Mouse (Mus musculus) stomach, postnatal 0 days (tissue): Measurements from ENCODE around the gene Tshz2. TPM values are rescaled to one million over a fixed set of nuclear protein-coding genes. Genes with fewer than 3 reads are reported as not detected.

ENCODE experiments used
- ATAC-seq: fragments of 200-750 bp; cut with Nextera tagmentation; 2 replicates; pipeline ENCODE4 v1.8.0; 2017; ENCODE audit not compliant: low FRiP score, low TSS enrichment
- DNase-seq: peaks from one replicate; pipeline ENCODE4 v3.0.0-alpha.2; 2016; ENCODE audit warnings: low spot score
- H3K27ac ChIP-seq: fragments of 300-500 bp; sonication (generic); replicated peaks from 2 replicates; pipeline ENCODE4 v1.5.1; 2014; ENCODE audit warnings: mild to moderate bottlenecking, control low read depth
- H3K27me3 ChIP-seq: fragments of 300-500 bp; sonication (generic); 2 replicates; pipeline ENCODE4 v1.6.1; 2014; ENCODE audit warnings: low read length; ENCODE audit not compliant: control insufficient read depth, insufficient read depth
- H3K36me3 ChIP-seq: fragments of 300-500 bp; sonication (generic); 2 replicates; pipeline ENCODE4 v1.6.1; 2014; ENCODE audit warnings: low read length, mixed read lengths; ENCODE audit not compliant: control insufficient read depth, insufficient read depth
- H3K4me1 ChIP-seq: fragments of 300-500 bp; sonication (generic); replicated peaks from 2 replicates; pipeline ENCODE4 v1.6.1; 2014; ENCODE audit warnings: antibody characterized with exemption; ENCODE audit not compliant: control insufficient read depth, insufficient read depth
- H3K4me2 ChIP-seq: fragments of 300-500 bp; sonication (generic); replicated peaks from 2 replicates; pipeline ENCODE4 v1.6.1; 2014; ENCODE audit warnings: low read depth, mild to moderate bottlenecking, control low read depth, moderate library complexity
- H3K4me3 ChIP-seq: fragments of 300-500 bp; sonication (generic); 2 replicates; pipeline ENCODE4 v1.5.1; 2014; ENCODE audit warnings: low read depth, low read length, control low read depth
- H3K9ac ChIP-seq: fragments of 300-500 bp; sonication (generic); 2 replicates; pipeline ENCODE4 v1.6.1; 2014; ENCODE audit warnings: mild to moderate bottlenecking, low read length, control low read depth, mixed read lengths
- H3K9me3 ChIP-seq: fragments of 300-500 bp; sonication (generic); 2 replicates; pipeline ENCODE4 v1.6.1; 2016; ENCODE audit warnings: low read length; ENCODE audit not compliant: control insufficient read depth
- CTCF ChIP-seq: IDR thresholded peaks from 2 replicates; pipeline ENCODE4 v1.5.1; 2016; ENCODE audit warnings: antibody characterized with exemption, low read depth, mild to moderate bottlenecking, moderate library complexity
- EP300 ChIP-seq: optimal IDR thresholded peaks from 2 replicates; pipeline ENCODE3; 2016; ENCODE audit warnings: antibody characterized with exemption
- WGBS: fragments of 180-500 bp; shearing (Covaris S2); extraction: QIAGEN DNeasy Blood & Tissue Kit; methylation state at CpG from one replicate; pipeline ENCODE4 v1.1.7; 2014; 5-methylcytosine and 5-hydroxymethylcytosine counted together
- polyA plus RNA-seq: library from polyadenylated mRNA; unstranded; fragments of >200 nt; fragmentation: Nextera tagmentation; extraction: Ambion mirVana; gene quantifications from 2 replicates; pipeline ENCODE4 v1.2.1, GENCODE M21; 2015

Gene Tshz2
- polyA plus RNA-seq, 1 experiment from 2014 or later = 6.7 TPM

- TF ChIP-seq CTCF = no peak
- no peak for TF ChIP-seq EP300
- Histone ChIP-seq H3K4me3 (peak overlapping the region; percentile 67), H3K9ac (peak overlapping the region; percentile 81), H3K36me3 (no peaks in the 10 kb centered on the region), H3K9me3 (no peaks in the 10 kb centered on the region), H3K27me3 (no peaks in the 10 kb centered on the region), H3K4me1 (no peaks in the 10 kb centered on the region), H3K4me2 (peak overlapping the region; percentile 89), H3K27ac (peak overlapping the region; percentile 90)
- WGBS = 16% methylated on average over 17 of the region's 17 CpGs
- DNase-seq (no peak), ATAC-seq (no peak)
Observed at GRCm38 (mm10) chr2:169634619-169635382, 2.0 kb downstream of the Tshz2 start.

GRCm38 (mm10) chr2:169635428-169635827, 2.6 kb downstream of the Tshz2 start:
- DNase-seq = no peak
- TF ChIP-seq EP300 (no peak), CTCF (peak; percentile 10; the same call in 1 of the 2 replicates)
- H3K4me3 ChIP-seq = peak overlapping the region; percentile 67
- no peaks in the 10 kb centered on the region for H3K36me3 ChIP-seq
- peak overlapping the region; percentile 90 for H3K27ac ChIP-seq
- 20% methylated on average over 7 of the region's 7 CpGs for whole genome bisulfite sequencing
- peak overlapping the region; percentile 89 for H3K4me2 ChIP-seq
- H3K9ac ChIP-seq = peak overlapping the region; percentile 45
- H3K27me3 ChIP-seq = no peaks in the 10 kb centered on the region
- ATAC-seq = no peak
- H3K4me1 ChIP-seq = no peaks in the 10 kb centered on the region
- H3K9me3 ChIP-seq = no peaks in the 10 kb centered on the region

- Histone ChIP-seq H3K27me3 (no peaks in the 10 kb centered on the region), H3K27ac (peak overlapping the region; percentile 61), H3K4me1 (no peaks in the 10 kb centered on the region), H3K36me3 (no peaks in the 10 kb centered on the region), H3K4me3 (peak overlapping the region; percentile 21; the same call in 1 of the 2 replicates), H3K9me3 (no peaks in the 10 kb centered on the region), H3K4me2 (peak overlapping the region; percentile 89), H3K9ac (no peak overlapping the region; the same call in 1 of the 2 replicates)
- ATAC-seq (no peak), DNase-seq (no peak)
- 27% methylated on average over 4 of the region's 4 CpGs for WGBS
- TF ChIP-seq CTCF (no peak), EP300 (no peak)
Observed at GRCm38 (mm10) chr2:169636414-169636813, 3.6 kb downstream of the Tshz2 start.

- Histone ChIP-seq H3K4me3 (no peak overlapping the region), H3K27ac (no peak overlapping the region), H3K9ac (no peak overlapping the region), H3K4me2 (peak overlapping the region; percentile 21), H3K36me3 (no peaks in the 10 kb centered on the region), H3K27me3 (no peaks in the 10 kb centered on the region), H3K4me1 (no peaks in the 10 kb centered on the region), H3K9me3 (no peaks in the 10 kb centered on the region)
- 33% methylated on average over 14 of the region's 14 CpGs for WGBS
- no peak for DNase-seq
- TF ChIP-seq CTCF (no peak), EP300 (no peak)
- ATAC-seq = no peak
Observed at GRCm38 (mm10) chr2:169641547-169641946, 8.7 kb downstream of the Tshz2 start.

GRCm38 (mm10) chr2:169642420-169642819, 9.6 kb downstream of the Tshz2 start:
- no peak overlapping the region for H3K27ac ChIP-seq
- no peaks in the 10 kb centered on the region for H3K27me3 ChIP-seq
- H3K9me3 ChIP-seq = no peaks in the 10 kb centered on the region
- no peaks in the 10 kb centered on the region for H3K4me1 ChIP-seq
- H3K9ac ChIP-seq = no peak overlapping the region
- no peak for DNase-seq
- H3K36me3 ChIP-seq = no peaks in the 10 kb centered on the region
- TF ChIP-seq CTCF = peak; percentile 40; the same call in 1 of the 2 replicates
- TF ChIP-seq EP300 = no peak
- H3K4me3 ChIP-seq = no peak overlapping the region
- no peak for ATAC-seq
- H3K4me2 ChIP-seq = no peak overlapping the region
- WGBS = 83% methylated on average over 8 of the region's 8 CpGs

GRCm38 (mm10) chr2:169647091-169647490, 14.3 kb downstream of the Tshz2 start:
- TF ChIP-seq CTCF = no peak
- TF ChIP-seq EP300 = no peak
- H3K4me3 ChIP-seq = no peak overlapping the region
- no peak for ATAC-seq
- H3K36me3 ChIP-seq = no peaks in the 10 kb centered on the region
- H3K9ac ChIP-seq = no peak overlapping the region
- DNase-seq = no peak
- no peaks in the 10 kb centered on the region for H3K27me3 ChIP-seq
- H3K4me2 ChIP-seq = no peak overlapping the region
- WGBS = 81% methylated on average over 7 of the region's 7 CpGs
- H3K27ac ChIP-seq = no peak overlapping the region
- no peaks in the 10 kb centered on the region for H3K4me1 ChIP-seq
- H3K9me3 ChIP-seq = no peaks in the 10 kb centered on the region
